Mouse (Mus musculus) kidney, embryonic 15.5 days (tissue): ENCODE results near the gene Ifna15. TPM values are rescaled to one million over a fixed set of nuclear protein-coding genes. Genes with fewer than 3 reads are reported as not detected.

ENCODE experiments used
- polyA plus RNA-seq: library from polyadenylated mRNA; unstranded; fragments of >200 nt; fragmentation: Nextera tagmentation; extraction: Ambion mirVana; gene quantifications from 2 replicates; pipeline ENCODE4 v1.2.1, GENCODE M21; 2015

Gene Ifna15
- polyA plus RNA-seq, 1 experiment from 2014 or later, result not detected

Other genes with a start within 250 kb of the Ifna15 start
- gene Hacd4, start 119.3 kb downstream of the Ifna15 start, polyA plus RNA-seq, result 18.3 and 20.7 TPM in 2 replicates
- not detected in 2 replicates for gene Ifnb1, start 35.5 kb downstream of the Ifna15 start, polyA plus RNA-seq
- not detected in 2 replicates for gene Ifna14, start 13.6 kb upstream of the Ifna15 start, polyA plus RNA-seq
- not detected in 2 replicates for gene Ifna9, start 34.1 kb upstream of the Ifna15 start, polyA plus RNA-seq
- not detected in 2 replicates for gene Ifna12, start 45.1 kb upstream of the Ifna15 start, polyA plus RNA-seq
- not detected in 2 replicates for gene C87499, start 76.2 kb upstream of the Ifna15 start, polyA plus RNA-seq
- not detected in 2 replicates for gene Ifna13, start 86.2 kb upstream of the Ifna15 start, polyA plus RNA-seq
- not detected in 2 replicates for gene Ifna16, start 118.7 kb upstream of the Ifna15 start, polyA plus RNA-seq
- not detected in 2 replicates for gene Ifna2, start 125.7 kb upstream of the Ifna15 start, polyA plus RNA-seq
- gene Ifnab, start 133.1 kb upstream of the Ifna15 start, polyA plus RNA-seq, result not detected in 2 replicates
- gene Gm26566, start 163.6 kb upstream of the Ifna15 start, polyA plus RNA-seq, result 1.1 and 1.2 TPM in 2 replicates
- gene Klhl9, start 164.2 kb upstream of the Ifna15 start, polyA plus RNA-seq, result 95.2 and 103 TPM in 2 replicates
- not detected in 2 replicates for gene Gm13271, start 196.6 kb upstream of the Ifna15 start, polyA plus RNA-seq
- 0.30 and 0.49 TPM in 2 replicates for gene Gm13283, start 201.9 kb upstream of the Ifna15 start, polyA plus RNA-seq
- 0.23 TPM in 1 of 2 replicates, not detected in the other for gene Gm13290, start 215.6 kb upstream of the Ifna15 start, polyA plus RNA-seq
- not detected in 2 replicates for gene Gm13289, start 218.7 kb upstream of the Ifna15 start, polyA plus RNA-seq
- gene Gm13272, start 221.6 kb upstream of the Ifna15 start, polyA plus RNA-seq, result 0.40 TPM in 1 of 2 replicates, not detected in the other
- 0.35 TPM in 1 of 2 replicates, not detected in the other for gene Ifnz, start 223.9 kb upstream of the Ifna15 start, polyA plus RNA-seq
- gene Gm13276, start 227.5 kb upstream of the Ifna15 start, polyA plus RNA-seq, result not detected in 2 replicates
- not detected in 2 replicates for gene Gm13277, start 230.4 kb upstream of the Ifna15 start, polyA plus RNA-seq
- not detected in 2 replicates for gene Gm13278, start 233.3 kb upstream of the Ifna15 start, polyA plus RNA-seq
- gene Gm13275, start 236.2 kb upstream of the Ifna15 start, polyA plus RNA-seq, result not detected in 2 replicates
- not detected in 2 replicates for gene Gm13279, start 239.2 kb upstream of the Ifna15 start, polyA plus RNA-seq
- gene Gm13285, start 241.4 kb upstream of the Ifna15 start, polyA plus RNA-seq, result 1.0 and 1.2 TPM in 2 replicates
- gene Gm13287, start 245.0 kb upstream of the Ifna15 start, polyA plus RNA-seq, result not detected in 2 replicates
- 0.08 TPM in 1 of 2 replicates, not detected in the other for gene Gm13288, start 247.3 kb upstream of the Ifna15 start, polyA plus RNA-seq